Mouse (Mus musculus): Measurements from ENCODE around the gene Runx1.

The Runx1 gene

GRCm38 (mm10) chr16:92825908-92826650, at the start of gene Runx1:
Gene Runx1 (minus strand): TSS chr16:92826149.
- no peak for DNase-seq

- no peak for DNase-seq
Measured at GRCm38 (mm10) chr16:92874015-92874414, 48.1 kb upstream of the Runx1 start.

DNA sequence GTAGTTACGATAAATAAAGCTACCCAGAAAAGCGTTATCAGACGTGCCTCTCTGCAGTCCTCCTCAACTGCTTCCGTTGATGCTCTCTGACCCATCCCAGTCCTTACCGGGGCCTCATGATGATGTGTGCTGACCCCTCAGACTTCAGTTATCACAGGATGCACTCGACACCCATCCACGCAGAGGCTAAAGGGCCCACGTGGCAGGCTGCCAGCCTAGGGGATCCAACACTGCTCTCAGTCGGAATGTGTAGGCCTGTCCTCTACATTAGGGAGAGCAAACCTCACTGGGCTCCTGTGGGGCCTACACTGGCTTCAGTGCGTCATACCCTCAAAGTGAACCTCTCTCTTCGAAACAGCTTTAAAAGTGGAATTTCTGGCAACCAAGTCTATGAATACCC, 45.8 kb upstream of the Runx1 start:
- DNase-seq = no peak

- no peak for DNase-seq
Measured at GRCm38 (mm10) chr16:92868550-92868949, 42.6 kb upstream of the Runx1 start.

DNA sequence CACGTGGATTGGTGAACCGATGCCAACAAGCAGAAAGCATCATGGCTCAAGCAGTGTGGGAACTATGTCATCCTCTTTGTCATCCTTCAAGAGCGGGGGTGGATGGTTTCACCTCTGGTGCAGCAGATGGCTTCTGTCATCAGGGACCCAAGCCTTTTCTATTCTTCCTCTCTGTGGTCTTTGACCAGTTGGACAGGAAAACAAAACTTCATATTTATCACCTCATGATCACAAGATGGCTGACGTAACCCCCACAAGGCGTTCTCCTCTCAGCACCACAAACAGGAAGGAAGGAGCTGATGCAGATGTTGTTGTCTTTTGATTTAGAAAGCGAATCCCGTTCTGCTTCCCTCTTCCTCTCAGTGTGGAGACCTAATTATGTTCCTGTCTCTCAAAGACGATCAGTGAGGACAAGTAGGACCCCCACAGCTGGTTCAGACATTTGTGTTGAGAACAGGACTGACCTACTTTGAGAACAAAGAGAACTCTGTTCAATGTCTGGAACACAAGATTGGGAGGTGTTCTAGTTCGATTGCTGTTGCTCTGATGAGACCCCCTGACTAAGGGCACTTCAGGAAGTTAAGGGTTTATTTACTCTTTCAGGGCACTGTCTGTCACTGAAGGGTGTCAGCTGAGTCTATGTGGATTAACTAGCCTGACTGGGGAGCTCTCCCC, 41.4 kb upstream of the Runx1 start:
- DNase-seq = no peak

- no peak for DNase-seq
Measured at GRCm38 (mm10) chr16:92865314-92865713, 39.4 kb upstream of the Runx1 start.

- DNase-seq = no peak
Measured at GRCm38 (mm10) chr16:92864191-92864590, 38.2 kb upstream of the Runx1 start.

DNA sequence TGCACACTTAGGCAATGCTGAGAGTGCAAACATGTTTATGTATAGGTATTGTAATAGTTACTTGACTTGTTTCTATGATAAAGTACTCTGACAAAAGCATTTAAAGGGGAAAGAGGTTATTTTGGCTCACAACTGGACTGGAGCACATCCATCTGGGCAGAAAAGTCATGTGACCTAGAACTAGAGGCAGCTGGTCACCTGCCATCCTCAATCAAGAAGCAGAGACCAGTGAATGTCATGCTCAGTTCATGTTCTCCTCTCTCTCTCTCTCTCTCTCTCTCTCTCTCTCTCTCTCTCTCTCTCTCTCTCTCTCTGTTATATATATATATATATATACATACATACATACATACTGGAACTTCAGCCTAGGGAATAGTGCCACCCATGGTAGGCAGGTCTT, 37.2 kb upstream of the Runx1 start:
- no peak for DNase-seq

DNA sequence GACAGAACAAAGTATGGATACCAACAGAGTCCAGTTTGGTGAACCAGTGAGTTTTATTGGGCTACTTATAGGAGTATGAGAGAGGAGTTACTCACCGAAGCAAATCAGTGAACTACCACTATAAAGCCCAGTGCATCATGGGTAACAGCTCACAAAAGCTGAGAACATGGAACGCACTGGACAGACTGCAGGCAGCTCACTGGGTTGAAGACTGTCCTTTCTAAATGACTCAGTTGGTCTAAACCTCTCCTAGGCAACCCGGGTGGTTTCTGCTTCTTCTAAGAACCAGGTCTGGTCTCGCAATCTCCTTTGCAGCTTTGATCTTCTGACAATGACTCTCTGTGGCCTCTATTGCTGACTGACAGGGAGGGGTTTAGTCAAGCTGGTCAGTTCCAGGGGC, 36.5 kb upstream of the Runx1 start:
- DNase-seq = no peak

GRCm38 (mm10) chr16:92861571-92861970, 35.6 kb upstream of the Runx1 start:
- no peak for DNase-seq

DNA sequence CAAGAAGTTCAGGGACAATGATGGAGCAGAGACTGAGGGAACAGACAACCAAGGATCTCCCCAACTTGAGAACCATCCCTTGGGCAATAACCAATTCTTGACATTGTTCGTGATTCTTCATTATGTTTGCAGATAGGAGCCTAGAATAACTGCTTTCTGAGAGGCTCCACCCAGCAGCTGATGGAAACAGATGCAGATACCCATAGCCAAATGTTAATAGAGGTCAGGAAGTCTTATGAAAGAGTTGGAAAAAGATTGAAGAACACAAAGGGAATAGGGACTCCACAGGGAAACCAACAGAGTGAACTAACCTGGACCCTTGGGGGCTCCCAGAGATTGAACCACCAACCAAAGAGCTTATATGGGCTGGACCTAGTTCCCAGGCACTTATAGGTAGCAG, 34.7 kb upstream of the Runx1 start:
- DNase-seq = no peak

- no peak for DNase-seq
Measured at GRCm38 (mm10) chr16:92856779-92857178, 30.8 kb upstream of the Runx1 start.

DNA sequence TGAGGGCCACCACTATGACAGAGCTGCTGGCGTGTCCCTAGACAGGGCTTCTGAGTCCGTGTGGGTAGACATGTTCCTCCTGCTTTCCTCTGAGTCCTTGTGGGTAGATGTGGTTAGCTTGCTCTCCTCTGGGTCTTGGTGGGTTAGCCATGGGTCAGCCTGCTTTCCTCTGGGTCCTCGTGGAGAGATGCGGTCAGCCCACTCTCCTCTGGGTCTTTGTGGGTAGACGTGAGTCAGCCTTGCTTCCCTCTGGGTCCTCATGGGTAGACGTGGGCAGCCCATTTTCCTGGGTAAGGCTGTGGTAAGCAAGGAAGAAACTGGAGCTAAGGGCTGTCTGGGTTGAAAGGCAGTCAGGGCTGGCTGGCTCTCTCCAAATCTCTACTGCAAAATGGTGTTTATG, 26.3 kb upstream of the Runx1 start:
- no peak for DNase-seq

DNA sequence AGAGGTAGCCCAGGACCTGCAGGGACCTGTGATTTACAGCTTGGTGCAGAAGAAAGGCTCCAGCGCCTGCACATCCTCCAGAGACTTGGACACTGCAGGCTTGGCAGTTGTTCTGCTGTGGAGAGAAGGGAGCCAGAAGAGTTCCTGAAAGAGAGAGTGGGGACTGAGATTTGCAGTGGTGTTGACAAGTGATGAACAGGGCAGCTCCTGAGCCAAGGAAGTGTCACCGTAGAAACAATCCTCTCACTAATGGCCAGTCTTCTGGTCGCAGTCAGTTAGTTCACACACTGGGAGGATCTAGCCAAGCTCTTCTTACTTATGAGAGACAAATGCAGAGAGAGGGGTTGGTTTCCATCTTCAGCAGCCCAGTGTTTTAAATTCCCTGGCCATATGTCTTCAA, 24.5 kb upstream of the Runx1 start:
- no peak for DNase-seq

DNA sequence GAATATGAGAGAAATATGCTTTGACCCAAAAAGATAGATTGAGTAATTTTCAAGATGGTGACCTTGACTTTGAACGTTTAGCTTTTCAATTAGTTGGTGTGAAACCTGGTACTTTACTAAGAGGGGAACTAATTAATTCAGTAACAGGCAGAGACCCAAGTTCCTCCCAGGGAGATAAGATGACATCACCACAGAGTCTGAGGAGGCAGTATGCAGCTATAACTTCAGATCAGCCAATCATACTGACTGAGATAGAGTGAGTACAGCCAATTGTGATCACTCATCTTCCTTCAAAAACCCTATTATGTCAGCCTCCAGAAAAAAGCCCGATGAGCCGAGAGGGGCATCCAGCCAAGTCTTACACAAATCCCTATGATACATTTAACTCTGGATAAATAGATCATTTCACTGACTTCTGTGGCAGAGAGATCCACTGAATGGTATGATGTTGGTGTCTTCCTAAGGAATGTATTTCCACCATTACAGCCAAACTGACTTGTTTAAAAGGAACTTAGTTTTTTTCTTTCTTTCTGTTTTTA, 21.9 kb upstream of the Runx1 start:
- no peak for DNase-seq

GRCm38 (mm10) chr16:92845244-92846225, 19.6 kb upstream of the Runx1 start:
- DNase-seq = no peak

DNA sequence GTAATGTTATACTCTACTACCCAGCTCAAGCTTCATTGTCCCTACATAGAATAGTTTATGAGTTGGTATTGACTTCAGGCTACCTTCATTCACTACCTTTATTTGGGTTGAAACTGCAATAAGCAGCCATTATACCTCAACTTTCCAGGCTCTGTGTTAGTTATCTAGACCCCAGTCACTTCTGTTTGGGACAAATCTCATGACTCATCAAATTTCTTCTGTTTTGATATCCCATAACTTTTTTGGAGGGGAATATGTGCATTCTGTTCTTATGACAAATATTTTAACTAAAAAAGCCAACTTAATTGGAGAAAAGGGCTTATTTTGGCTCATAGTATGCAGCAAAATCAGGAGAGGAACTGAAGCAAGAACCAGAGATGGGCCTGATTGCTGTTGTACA, 12.8 kb upstream of the Runx1 start:
- DNase-seq = no peak

- DNase-seq = no peak
Measured at GRCm38 (mm10) chr16:92831341-92831740, 5.4 kb upstream of the Runx1 start.

GRCm38 (mm10) chr16:92830479-92830878, 4.5 kb upstream of the Runx1 start:
- no peak for DNase-seq

DNA sequence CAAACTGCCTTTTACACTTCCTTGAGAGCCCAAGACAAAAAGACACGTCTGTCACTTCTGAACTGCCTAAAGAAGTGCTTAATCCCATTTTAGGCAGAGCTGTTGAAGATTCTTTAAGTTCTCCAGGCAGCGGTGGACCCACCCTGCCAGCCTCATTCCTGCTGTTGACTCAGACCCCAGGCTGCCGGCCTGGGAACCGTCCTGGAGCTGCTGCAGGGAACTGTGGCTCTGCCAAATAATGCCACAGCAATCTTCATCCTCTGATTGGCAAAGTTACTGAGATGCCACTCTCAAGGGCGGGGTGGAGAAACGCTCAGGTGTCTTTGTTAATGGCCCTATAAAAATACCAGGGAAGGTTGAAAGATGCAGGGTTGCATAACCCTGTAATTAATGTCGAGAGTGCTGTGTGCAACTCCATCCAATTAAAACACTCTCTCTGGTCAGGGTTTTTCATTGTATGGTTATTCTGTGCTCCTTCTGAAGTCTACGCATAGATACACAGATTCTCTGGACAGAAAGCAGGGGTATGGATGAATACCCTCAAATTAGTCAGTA, 2.4 kb upstream of the Runx1 start:
- DNase-seq = no peak

- DNase-seq = no peak
Measured at GRCm38 (mm10) chr16:92827663-92828307, 1.8 kb upstream of the Runx1 start.

- DNase-seq = no peak
Measured at GRCm38 (mm10) chr16:92826683-92827082, 734 bp upstream of the Runx1 start.

Measured in cerebellum, adult 9-10 months (tissue).